Mouse (Mus musculus) heart, postnatal 10 days (tissue): ENCODE results near the gene Vmn1r51. TPM values are rescaled to one million over a fixed set of nuclear protein-coding genes. Genes with fewer than 3 reads are reported as not detected.
"Not testable (repeated sequence)": the region's sequence is repeated elsewhere in the genome, so short reads cannot be mapped to it uniquely, and the experiment has no call there.

Experiments used
- DNase-seq, 2 experiments: peaks; one replicate each; pipeline ENCODE4 v3.0.0; 2021
- intact Hi-C: fragments of 180-260 bp; cut with DNase I; formaldehyde crosslinking; loops from one replicate; pipeline ENCODE4 v1.15.1; 2025
- total RNA-seq, 2 experiments: library from RNA; stranded (reverse); gene quantifications; 2 replicates each; pipeline ENCODE4 v1.2.3; 2021

Gene Vmn1r51
- not detected for total RNA-seq

DNA sequence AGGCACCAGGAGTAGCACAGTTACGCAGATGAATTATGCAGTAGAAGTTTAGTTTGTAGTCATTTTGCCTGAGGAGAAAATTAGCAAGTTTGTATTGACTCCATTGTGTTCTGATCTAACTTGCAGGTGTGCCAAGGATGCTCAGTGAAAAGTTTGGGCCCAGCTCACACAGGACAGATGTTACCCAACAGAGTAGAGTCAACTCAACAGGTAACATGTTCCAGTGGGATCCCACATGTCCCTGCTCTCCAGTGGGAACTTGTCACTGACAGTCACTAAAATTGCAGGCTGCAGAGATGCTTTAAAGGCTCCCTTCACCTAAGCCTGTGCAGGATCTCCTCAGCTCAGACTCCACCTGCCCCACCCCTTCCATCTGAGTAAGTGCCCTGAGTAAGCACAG is at the start of gene Vmn1r51:
Vmn1r51 (plus strand) TSS at position 301 of the 400 bp plus-strand sequence.
- intact Hi-C loops, DNase-seq: not testable (repeated sequence)

DNA sequence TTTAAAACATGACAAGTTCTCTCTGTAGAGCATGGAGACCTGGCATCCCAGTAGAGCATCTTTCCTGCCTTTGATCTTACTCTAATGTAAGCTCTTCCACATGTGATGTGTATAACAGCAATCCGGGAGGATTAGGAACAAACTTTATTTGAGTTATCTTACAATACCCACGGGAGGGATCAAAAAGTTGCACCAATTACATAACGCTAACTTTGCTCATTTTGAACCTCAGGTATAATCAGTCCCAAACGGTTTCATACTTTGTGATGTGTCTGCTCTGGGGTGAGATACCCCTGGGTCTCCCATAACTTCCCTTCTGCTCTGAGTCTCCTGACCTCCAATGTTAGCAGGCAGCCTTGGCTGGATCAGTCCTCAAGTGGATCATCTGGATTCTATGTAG is 44.0 kb upstream of the Vmn1r51 start, which contains the start of gene Vmn1r49:
Vmn1r49 (minus strand) TSS at position 101 of the 400 bp plus-strand sequence.
- no peak for DNase-seq
- intact Hi-C loops: no loop called here

DNA sequence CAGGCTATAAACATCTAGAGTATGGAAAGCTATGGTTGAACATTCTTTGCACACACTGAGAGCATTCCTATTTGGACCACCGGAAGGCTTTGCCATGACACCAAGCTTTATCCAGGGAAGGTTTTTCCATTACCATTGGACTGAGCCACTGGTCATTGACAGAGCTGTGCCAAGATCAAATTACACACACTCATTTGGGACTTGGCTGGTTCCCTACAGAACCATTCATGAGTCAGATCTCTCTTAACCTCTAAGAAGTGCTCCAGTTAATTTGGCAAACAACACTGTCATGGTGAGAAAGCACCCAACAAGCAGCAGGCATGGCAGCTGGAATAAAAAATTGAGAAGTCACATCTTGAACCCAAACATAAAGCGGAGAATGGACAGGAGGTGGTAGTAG is 21.8 kb upstream of the Vmn1r51 start:
- DNase-seq: no peak
- intact Hi-C loops: no loop called here

GRCm38 (mm10) chr6:90101130-90101529 is 21.3 kb upstream of the Vmn1r51 start, which contains the start of gene Vmn1r50:
Gene Vmn1r50 (plus strand): TSS chr6:90101430.
- DNase-seq: no peak
- intact Hi-C loops: no loop called here

DNA sequence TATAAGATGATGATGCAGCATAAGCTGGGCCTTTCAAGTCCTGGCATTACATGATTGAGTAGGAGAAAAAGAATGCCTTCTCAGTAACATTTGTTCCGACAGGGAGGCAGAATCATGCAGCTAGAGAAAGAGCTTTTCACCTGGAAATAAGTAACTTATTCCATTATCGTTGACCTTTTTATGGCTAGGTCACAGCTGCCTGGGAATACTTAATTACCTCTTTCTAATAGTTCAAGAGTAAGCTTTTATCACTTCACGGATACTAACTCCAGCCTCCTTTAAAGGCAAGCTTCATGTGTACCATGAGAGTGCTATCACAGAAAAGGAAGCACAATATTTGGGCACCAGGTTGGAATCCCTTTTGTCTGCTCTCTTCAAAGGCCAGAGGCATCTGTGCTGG is 37.7 kb downstream of the Vmn1r51 start:
- intact Hi-C loops: no loop called here

GRCm38 (mm10) chr6:90174508-90174907 is 52.1 kb downstream of the Vmn1r51 start, which contains the start of gene Vmn1r52:
Gene Vmn1r52 (plus strand): TSS chr6:90174808.
- intact Hi-C loops: no loop called here

More for the DNA sequence above, 37.7 kb downstream of the Vmn1r51 start:
- no peak for DNase-seq

More at GRCm38 (mm10) chr6:90174508-90174907, 52.1 kb downstream of the Vmn1r51 start, which contains the start of gene Vmn1r52:
- no peak for DNase-seq

Other genes with a start within 250 kb of the Vmn1r51 start
- gene Vmn1r42, start 246.2 kb upstream of the Vmn1r51 start, total RNA-seq: under 1 TPM in 1 of 2 experiments, not detected in 1; 0.05 TPM
- not detected for gene Vmn1r43, start 246.2 kb upstream of the Vmn1r51 start, total RNA-seq
- gene Vmn1r44, start 238.9 kb upstream of the Vmn1r51 start, total RNA-seq: not detected
- not detected for gene Vmn1r45, start 182.0 kb upstream of the Vmn1r51 start, total RNA-seq
- gene Vmn1r46, start 153.3 kb upstream of the Vmn1r51 start, total RNA-seq: not detected
- gene Vmn1r47, start 106.4 kb upstream of the Vmn1r51 start, total RNA-seq: not detected
- gene Vmn1r48, start 85.8 kb upstream of the Vmn1r51 start, total RNA-seq: not detected
- gene Vmn1r49, start 44.1 kb upstream of the Vmn1r51 start, total RNA-seq: not detected
- gene Vmn1r50, start 21.2 kb upstream of the Vmn1r51 start, total RNA-seq: not detected
- not detected for gene Vmn1r52, start 52.2 kb downstream of the Vmn1r51 start, total RNA-seq
- gene V1ra8, start 80.2 kb downstream of the Vmn1r51 start, total RNA-seq: not detected
- gene Vmn1r53, start 101.8 kb downstream of the Vmn1r51 start, total RNA-seq: not detected
- gene Vmn1r54, start 123.7 kb downstream of the Vmn1r51 start, total RNA-seq: not detected
- gene BC048671, start 178.6 kb downstream of the Vmn1r51 start, total RNA-seq: not detected
- gene Chst13, start 202.6 kb downstream of the Vmn1r51 start, total RNA-seq: not detected
- gene Uroc1, start 210.7 kb downstream of the Vmn1r51 start, total RNA-seq: not detected
- 10 to 100 TPM; 15.7 to 18.0 TPM for gene Zxdc, start 246.9 kb downstream of the Vmn1r51 start, total RNA-seq